Mouse (Mus musculus): ENCODE data around the gene Tsc22d2.

Tsc22d2 gene

GRCm38 (mm10) chr3:58414234-58414938 is at the start of gene Tsc22d2:
Gene Tsc22d2 (plus strand): TSS chr3:58414715.
- peak; percentile 97 to 98 for DNase-seq (ENCODE audit: low spot score in 2 of 2)

GRCm38 (mm10) chr3:58366756-58367155 is 47.8 kb upstream of the Tsc22d2 start:
- no peak for DNase-seq (ENCODE audit: low spot score in 2 of 2)

GRCm38 (mm10) chr3:58370811-58371210 is 43.7 kb upstream of the Tsc22d2 start:
- DNase-seq (ENCODE audit: low spot score in 2 of 2): no peak

GRCm38 (mm10) chr3:58372066-58372904 is 42.2 kb upstream of the Tsc22d2 start:
- peak in 1 of 2 experiments; percentile 19 for DNase-seq (ENCODE audit: low spot score in 2 of 2)

- DNase-seq (ENCODE audit: low spot score in 2 of 2): no peak
Observed at GRCm38 (mm10) chr3:58372905-58373208, 41.7 kb upstream of the Tsc22d2 start.

- DNase-seq (ENCODE audit: low spot score in 2 of 2): no peak
Observed at GRCm38 (mm10) chr3:58374281-58374680, 40.2 kb upstream of the Tsc22d2 start.

- DNase-seq (ENCODE audit: low spot score in 2 of 2): no peak
Observed at GRCm38 (mm10) chr3:58376713-58377112, 37.8 kb upstream of the Tsc22d2 start.

GRCm38 (mm10) chr3:58377589-58378134 is 36.9 kb upstream of the Tsc22d2 start:
- no peak for DNase-seq (ENCODE audit: low spot score in 2 of 2)

GRCm38 (mm10) chr3:58382676-58383075 is 31.8 kb upstream of the Tsc22d2 start:
- no peak for DNase-seq (ENCODE audit: low spot score in 2 of 2)

GRCm38 (mm10) chr3:58385060-58385459 is 29.5 kb upstream of the Tsc22d2 start:
- DNase-seq (ENCODE audit: low spot score in 2 of 2): no peak

- no peak for DNase-seq (ENCODE audit: low spot score in 2 of 2)
Observed at GRCm38 (mm10) chr3:58388731-58389130, 25.8 kb upstream of the Tsc22d2 start.

- no peak for DNase-seq (ENCODE audit: low spot score in 2 of 2)
Observed at GRCm38 (mm10) chr3:58398541-58398940, 16.0 kb upstream of the Tsc22d2 start.

GRCm38 (mm10) chr3:58399931-58400330 is 14.6 kb upstream of the Tsc22d2 start:
- DNase-seq (ENCODE audit: low spot score in 2 of 2): no peak

- no peak for DNase-seq (ENCODE audit: low spot score in 2 of 2)
Observed at GRCm38 (mm10) chr3:58411669-58412068, 2.8 kb upstream of the Tsc22d2 start.

- DNase-seq (ENCODE audit: low spot score in 2 of 2): no peak
Observed at GRCm38 (mm10) chr3:58413671-58414070, 844 bp upstream of the Tsc22d2 start.

- peak; percentile 68 to 72 for DNase-seq (ENCODE audit: low spot score in 2 of 2)
Observed at GRCm38 (mm10) chr3:58414986-58415883, 720 bp downstream of the Tsc22d2 start.

GRCm38 (mm10) chr3:58415884-58416725 is 1.6 kb downstream of the Tsc22d2 start:
- peak; percentile 71 to 75 for DNase-seq (ENCODE audit: low spot score in 2 of 2)

GRCm38 (mm10) chr3:58416726-58417437 is 2.4 kb downstream of the Tsc22d2 start:
- DNase-seq (ENCODE audit: low spot score in 2 of 2): peak; percentile 42 to 44

GRCm38 (mm10) chr3:58418724-58419705 is 4.5 kb downstream of the Tsc22d2 start:
- DNase-seq (ENCODE audit: low spot score in 2 of 2): no peak
